Mouse (Mus musculus): ENCODE measurements around the gene Pi16.

GRCm38 (mm10) chr17:29269349-29269706, 48.2 kb upstream of the Pi16 start:
- TF ChIP-seq CTCF (IDR thresholded peaks at IDR 0.05; ENCODE audit: insufficient read depth, low read depth, low read length) (no peak), POLR2A (IDR thresholded peaks at IDR 0.05; ENCODE audit: insufficient read depth, low read depth, low read length) (no peak)
